Comparison of ENCODE assay signal across 11 mouse cellular contexts in genomic region chr3:51660060-51660459, GRCm38 (mm10). TPM values are rescaled to one million over a fixed set of nuclear protein-coding genes. Genes with fewer than 3 reads are reported as not detected.
A peak's percentile ranks its signal among the peaks of the same experiment; 100 is the strongest.
DNase-seq lines count a peak whose midpoint lies in the region; ATAC-seq and TF ChIP-seq lines count a peak whose summit lies in the region.
"Had no signal": no experiment of that assay in that cellular context is flagged by ENCODE, and none has a peak within 500 bp of the region (broad histone marks: within the 10 kb centered on the region; RNA-seq: fewer than 3 reads in every experiment).

Gene Mgst2 (plus strand): TSS chr3:51660360.

- H3K27me3 ChIP-seq in heart, embryonic 16.5 days (ENCODE audit: control insufficient read depth, insufficient read depth, low read length) = no peaks in the 10 kb centered on the region
- no peaks in the 10 kb centered on the region for H3K27me3 ChIP-seq in myocyte (ENCODE audit: control insufficient read depth, insufficient read depth, insufficient read length)

- no peaks in the 10 kb centered on the region for H3K79me2 ChIP-seq in myocyte (ENCODE audit: control insufficient read depth, insufficient read depth)

- H3K4me3 ChIP-seq in heart, embryonic 16.5 days (ENCODE audit: low read length) = peak within 1 kb of the TSS; percentile 13; the same call in 1 of the 2 replicates
- H3K4me3 ChIP-seq in myocyte = no peak within 1 kb of the TSS

- no peak for TF ChIP-seq POLR2A in myocyte (IDR thresholded peaks at IDR 0.05; ENCODE audit: insufficient read length, low read depth)

- WGBS in heart, embryonic 16.5 days = 69% methylated on average over 4 of the region's 4 CpGs

- 0 out of 2 replicates have a peak within 1 kb of the TSS, but pooled peaks have one; percentile 12 for H3K27ac ChIP-seq in heart, embryonic 16.5 days (ENCODE audit: low read length)

- H3ac ChIP-seq in myocyte (ENCODE audit: control insufficient read depth, insufficient read length) = no peak within 1 kb of the TSS

- no peaks in the 10 kb centered on the region for H3K9me3 ChIP-seq in heart, embryonic 16.5 days (replicated peaks; ENCODE audit: control insufficient read depth, low read length)

- no peak for ATAC-seq in heart, embryonic 16.5 days (replicated peaks; ENCODE audit: extremely low read depth, insufficient read depth, low FRiP score)
- ATAC-seq in activated CD4-positive, CD25-positive, alpha-beta regulatory T cell, adult 4 months = no peak
- ATAC-seq in inflammation-experienced regulatory T-cells, adult 6 months = no peak

- DNase-seq in heart, adult 8-10 months (ENCODE audit: low spot score) = no peak
- DNase-seq in ovary, postnatal 36 days (ENCODE audit: low spot score) = no peak
- DNase-seq in cerebellum, adult 11-12 months = no peak
- no peak for DNase-seq in kidney, postnatal 36 days
- DNase-seq: cerebellum, adult 9-11 months; gastrocnemius, postnatal 36 days; lung, postnatal 10 days had no signal

- H3K9ac ChIP-seq in heart, embryonic 16.5 days (ENCODE audit: low read length) = peak within 1 kb of the TSS; percentile 56

- H3K4me1 ChIP-seq in heart, embryonic 16.5 days (ENCODE audit: control insufficient read depth, insufficient read depth, low read length) = peaks cover 30% of the 10 kb centered on the region

- peak within 1 kb of the TSS; percentile 21; the same call in 1 of the 2 replicates for H3K4me2 ChIP-seq in heart, embryonic 16.5 days (ENCODE audit: low read depth, low read length)
- H3K4me2 ChIP-seq in myocyte (ENCODE audit: low read depth) = peak within 1 kb of the TSS; percentile 50

- H3K36me3 ChIP-seq in heart, embryonic 16.5 days (ENCODE audit: control insufficient read depth, insufficient read depth) = no peaks in the 10 kb centered on the region
- no peaks in the 10 kb centered on the region for H3K36me3 ChIP-seq in myocyte (ENCODE audit: control insufficient read depth, insufficient read depth)

TF ChIP-seq in myocyte, 11 proteins besides CTCF, POLR2A, EP300 and RAD21:
- TF ChIP-seq USF1 (IDR thresholded peaks at IDR 0.05; ENCODE audit: low read depth) = no peak
- TF ChIP-seq REST (IDR thresholded peaks at IDR 0.05; ENCODE audit: insufficient read depth, insufficient read length) = no peak
- TF ChIP-seq MAX (IDR thresholded peaks at IDR 0.05; ENCODE audit: low read depth) = no peak
- TF ChIP-seq E2F4 (IDR thresholded peaks at IDR 0.05; ENCODE audit: insufficient read depth) = no peak
- TF ChIP-seq MYOD1 (IDR thresholded peaks at IDR 0.05; ENCODE audit: control insufficient read depth in 1 of 3, insufficient read length in 2 of 3, low read depth in 2 of 3) = no peak
- TF ChIP-seq POLR2AphosphoS2 (IDR thresholded peaks at IDR 0.05; ENCODE audit: insufficient read length, low read depth) = no peak
- no peak for TF ChIP-seq TCF12 (IDR thresholded peaks at IDR 0.05; ENCODE audit: insufficient read depth, poor library complexity, severe bottlenecking)
- TF ChIP-seq SRF (IDR thresholded peaks at IDR 0.05; ENCODE audit: control insufficient read depth, insufficient read length, low read depth) = no peak
- no peak for TF ChIP-seq CEBPB (IDR thresholded peaks at IDR 0.05; ENCODE audit: insufficient read depth, poor library complexity, severe bottlenecking)
- no peak for TF ChIP-seq TCF3 (IDR thresholded peaks at IDR 0.05; ENCODE audit: insufficient read length, low read depth)
- no peak for TF ChIP-seq MYOG (IDR thresholded peaks at IDR 0.05; ENCODE audit: control insufficient read depth in 1 of 3, insufficient read depth in 1 of 3, insufficient read length in 2 of 3, low read depth in 2 of 3)

RNA-seq across cellular contexts. Expression of gene Mgst2, which starts in this region (rescaled TPM):
- 8.6 and 13.8 TPM in 2 replicates for polyA plus RNA-seq in heart, embryonic 16.5 days (2015; fragmentation: Nextera tagmentation; extraction: Ambion mirVana)
- 1 to 10 TPM in 1 of 4 experiments, under 1 TPM in 2, not detected in 1; 0.38 to 1.5 (median 0.90) TPM for total RNA-seq in heart, adult 8-10 months (2022)
- polyA plus RNA-seq in activated CD4-positive, CD25-positive, alpha-beta regulatory T cell, adult 4 months (2017; shearing (Covaris generic)) = 100 to 1,000 TPM in 1 of 2 experiments, 10 to 100 TPM in 1; 82.2 to 161 TPM
- polyA plus RNA-seq in inflammation-experienced regulatory T-cells, adult 6 months (2017; shearing (Covaris generic)) = 100 to 1,000 TPM in 1 of 3 experiments, 10 to 100 TPM in 2; 13.4 to 184 (median 82.2) TPM
- 3.0 TPM for polyA plus RNA-seq in myocyte (2012; fragmentation: generic; extraction: Trizol)
